Mouse (Mus musculus) retina, postnatal 7 days (tissue): ENCODE data around the gene Nhsl1.
"Not testable (repeated sequence)": the region's sequence is repeated elsewhere in the genome, so short reads cannot be mapped to it uniquely, and the experiment has no call there.

Experiments used
- DNase-seq: peaks from one replicate; pipeline ENCODE4 v3.0.0-alpha.2; 2012; ENCODE audit warnings: low read depth, low spot score

Gene Nhsl1

GRCm38 (mm10) chr10:18529177-18529576 lies 210.4 kb downstream of the Nhsl1 start:
- no peak for DNase-seq

GRCm38 (mm10) chr10:18530161-18530560 lies 211.4 kb downstream of the Nhsl1 start:
- no peak for DNase-seq

GRCm38 (mm10) chr10:18532293-18532692 lies 213.5 kb downstream of the Nhsl1 start:
- no peak for DNase-seq

GRCm38 (mm10) chr10:18536889-18537288 lies 218.1 kb downstream of the Nhsl1 start:
- DNase-seq: no peak

- DNase-seq: no peak
Observed at GRCm38 (mm10) chr10:18545309-18545708, 226.5 kb downstream of the Nhsl1 start.

GRCm38 (mm10) chr10:18545813-18546235 lies 227.0 kb downstream of the Nhsl1 start, which contains the start of gene Hebp2:
Gene Hebp2 (minus strand): TSS chr10:18546076.
- peak; percentile 71 for DNase-seq

GRCm38 (mm10) chr10:18547381-18547780 lies 228.6 kb downstream of the Nhsl1 start:
- no peak for DNase-seq

GRCm38 (mm10) chr10:18549321-18550216 lies 230.8 kb downstream of the Nhsl1 start:
- no peak for DNase-seq

GRCm38 (mm10) chr10:18559076-18559475 lies 240.3 kb downstream of the Nhsl1 start:
- not testable (repeated sequence) for DNase-seq

- no peak for DNase-seq
Observed at GRCm38 (mm10) chr10:18561445-18561844, 242.7 kb downstream of the Nhsl1 start.

- DNase-seq: peak; percentile 17
Observed at GRCm38 (mm10) chr10:18562940-18563339, 244.2 kb downstream of the Nhsl1 start.

GRCm38 (mm10) chr10:18572581-18572980 lies 253.8 kb downstream of the Nhsl1 start:
- no peak for DNase-seq
